Mouse (Mus musculus): Measurements from ENCODE around the gene Etv3. TPM values are rescaled to one million over a fixed set of nuclear protein-coding genes. Genes with fewer than 3 reads are reported as not detected.
"Not testable (repeated sequence)": the region's sequence is repeated elsewhere in the genome, so short reads cannot be mapped to it uniquely, and the experiment has no call there.

Etv3 gene
- polyA plus RNA-seq, 1 experiment from 2014 or later: 12.4 TPM

GRCm38 (mm10) chr3:87546291-87546721 is 21.1 kb downstream of the Etv3 start:
- WGBS: 79% methylated on average over 10 of the region's 10 CpGs
- no peak overlapping the region for H3K27ac ChIP-seq (ENCODE audit: low read length)
- no peaks in the 10 kb centered on the region for H3K36me3 ChIP-seq (ENCODE audit: control insufficient read depth, insufficient read depth)
- H3K4me2 ChIP-seq (ENCODE audit: low read length): no peak overlapping the region
- no peaks in the 10 kb centered on the region for H3K27me3 ChIP-seq (replicated peaks; ENCODE audit: control insufficient read depth, insufficient read depth, low read length)
- H3K9me3 ChIP-seq (ENCODE audit: control insufficient read depth, low read length): no peaks in the 10 kb centered on the region
- no peak for ATAC-seq
- H3K9ac ChIP-seq (replicated peaks; ENCODE audit: low read depth, low read length): no peak overlapping the region
- no peak overlapping the region for H3K4me3 ChIP-seq (replicated peaks; ENCODE audit: low read length)
- H3K4me1 ChIP-seq (replicated peaks; ENCODE audit: control insufficient read depth, insufficient read depth, low read length): no peaks in the 10 kb centered on the region

- H3K9me3 ChIP-seq (ENCODE audit: control insufficient read depth, low read length): no peaks in the 10 kb centered on the region
- H3K27ac ChIP-seq (ENCODE audit: low read length): no peak overlapping the region
- H3K9ac ChIP-seq (replicated peaks; ENCODE audit: low read depth, low read length): no peak overlapping the region
- no peak overlapping the region for H3K4me3 ChIP-seq (replicated peaks; ENCODE audit: low read length)
- no peak for ATAC-seq
- H3K4me2 ChIP-seq (ENCODE audit: low read length): no peak overlapping the region
- H3K27me3 ChIP-seq (replicated peaks; ENCODE audit: control insufficient read depth, insufficient read depth, low read length): no peaks in the 10 kb centered on the region
- no peaks in the 10 kb centered on the region for H3K36me3 ChIP-seq (ENCODE audit: control insufficient read depth, insufficient read depth)
- 24% methylated on average over 14 of the region's 14 CpGs for WGBS
- H3K4me1 ChIP-seq (replicated peaks; ENCODE audit: control insufficient read depth, insufficient read depth, low read length): no peaks in the 10 kb centered on the region
These were observed 24.7 kb downstream of the Etv3 start for GRCm38 (mm10) chr3:87549908-87550307.

GRCm38 (mm10) chr3:87552327-87552726 is 27.1 kb downstream of the Etv3 start:
- ATAC-seq: no peak
- Histone ChIP-seq H3K27me3 (replicated peaks; ENCODE audit: control insufficient read depth, insufficient read depth, low read length) (no peaks in the 10 kb centered on the region), H3K4me2 (ENCODE audit: low read length) (no peak overlapping the region), H3K4me1 (replicated peaks; ENCODE audit: control insufficient read depth, insufficient read depth, low read length) (no peaks in the 10 kb centered on the region), H3K9ac (replicated peaks; ENCODE audit: low read depth, low read length) (no peak overlapping the region), H3K9me3 (ENCODE audit: control insufficient read depth, low read length) (no peaks in the 10 kb centered on the region), H3K27ac (ENCODE audit: low read length) (no peak overlapping the region), H3K4me3 (replicated peaks; ENCODE audit: low read length) (no peak overlapping the region), H3K36me3 (ENCODE audit: control insufficient read depth, insufficient read depth) (no peaks in the 10 kb centered on the region)
- 85% methylated on average over 4 of the region's 4 CpGs for WGBS

GRCm38 (mm10) chr3:87553196-87553935 is 28.2 kb downstream of the Etv3 start:
- Histone ChIP-seq H3K4me3 (replicated peaks; ENCODE audit: low read length) (no peak overlapping the region), H3K36me3 (ENCODE audit: control insufficient read depth, insufficient read depth) (no peaks in the 10 kb centered on the region), H3K9me3 (ENCODE audit: control insufficient read depth, low read length) (no peaks in the 10 kb centered on the region), H3K4me1 (replicated peaks; ENCODE audit: control insufficient read depth, insufficient read depth, low read length) (no peaks in the 10 kb centered on the region), H3K27me3 (replicated peaks; ENCODE audit: control insufficient read depth, insufficient read depth, low read length) (no peaks in the 10 kb centered on the region), H3K9ac (replicated peaks; ENCODE audit: low read depth, low read length) (no peak overlapping the region), H3K4me2 (ENCODE audit: low read length) (no peak overlapping the region), H3K27ac (ENCODE audit: low read length) (no peak overlapping the region)
- 33% methylated on average over 11 of the region's 11 CpGs for WGBS
- no peak for ATAC-seq

- 89% methylated on average over 11 of the region's 13 CpGs for WGBS
- H3K9ac ChIP-seq (replicated peaks; ENCODE audit: low read depth, low read length); H3K27me3 ChIP-seq (replicated peaks; ENCODE audit: control insufficient read depth, insufficient read depth, low read length); H3K27ac ChIP-seq (ENCODE audit: low read length); H3K36me3 ChIP-seq (ENCODE audit: control insufficient read depth, insufficient read depth); H3K4me3 ChIP-seq (replicated peaks; ENCODE audit: low read length); ATAC-seq; H3K9me3 ChIP-seq (ENCODE audit: control insufficient read depth, low read length); H3K4me1 ChIP-seq (replicated peaks; ENCODE audit: control insufficient read depth, insufficient read depth, low read length); H3K4me2 ChIP-seq (ENCODE audit: low read length): not testable (repeated sequence)
These were observed 29.7 kb downstream of the Etv3 start for GRCm38 (mm10) chr3:87554859-87555258.

- Histone ChIP-seq H3K4me3 (replicated peaks; ENCODE audit: low read length) (no peak overlapping the region), H3K36me3 (ENCODE audit: control insufficient read depth, insufficient read depth) (no peaks in the 10 kb centered on the region), H3K9me3 (ENCODE audit: control insufficient read depth, low read length) (no peaks in the 10 kb centered on the region), H3K4me2 (ENCODE audit: low read length) (no peak overlapping the region), H3K27ac (ENCODE audit: low read length) (no peak overlapping the region), H3K27me3 (replicated peaks; ENCODE audit: control insufficient read depth, insufficient read depth, low read length) (no peaks in the 10 kb centered on the region), H3K9ac (replicated peaks; ENCODE audit: low read depth, low read length) (no peak overlapping the region), H3K4me1 (replicated peaks; ENCODE audit: control insufficient read depth, insufficient read depth, low read length) (no peaks in the 10 kb centered on the region)
- ATAC-seq: no peak
- 56% methylated on average over 3 of the region's 3 CpGs for WGBS
These were observed 30.9 kb downstream of the Etv3 start for GRCm38 (mm10) chr3:87556109-87556531.

GRCm38 (mm10) chr3:87556668-87557278 is 31.6 kb downstream of the Etv3 start:
- Histone ChIP-seq H3K9me3 (ENCODE audit: control insufficient read depth, low read length) (no peaks in the 10 kb centered on the region), H3K27me3 (replicated peaks; ENCODE audit: control insufficient read depth, insufficient read depth, low read length) (no peaks in the 10 kb centered on the region), H3K36me3 (ENCODE audit: control insufficient read depth, insufficient read depth) (no peaks in the 10 kb centered on the region), H3K4me3 (replicated peaks; ENCODE audit: low read length) (no peak overlapping the region), H3K4me2 (ENCODE audit: low read length) (no peak overlapping the region), H3K9ac (replicated peaks; ENCODE audit: low read depth, low read length) (no peak overlapping the region), H3K27ac (ENCODE audit: low read length) (no peak overlapping the region), H3K4me1 (replicated peaks; ENCODE audit: control insufficient read depth, insufficient read depth, low read length) (no peaks in the 10 kb centered on the region)
- 88% methylated on average over 12 of the region's 12 CpGs for WGBS
- no peak for ATAC-seq

GRCm38 (mm10) chr3:87560156-87560555 is 34.9 kb downstream of the Etv3 start:
- 44% methylated on average over 3 of the region's 3 CpGs for WGBS
- Histone ChIP-seq H3K36me3 (ENCODE audit: control insufficient read depth, insufficient read depth) (no peaks in the 10 kb centered on the region), H3K4me2 (ENCODE audit: low read length) (no peak overlapping the region), H3K9me3 (ENCODE audit: control insufficient read depth, low read length) (no peaks in the 10 kb centered on the region), H3K4me1 (replicated peaks; ENCODE audit: control insufficient read depth, insufficient read depth, low read length) (no peaks in the 10 kb centered on the region), H3K9ac (replicated peaks; ENCODE audit: low read depth, low read length) (no peak overlapping the region), H3K27ac (ENCODE audit: low read length) (no peak overlapping the region), H3K27me3 (replicated peaks; ENCODE audit: control insufficient read depth, insufficient read depth, low read length) (no peaks in the 10 kb centered on the region), H3K4me3 (replicated peaks; ENCODE audit: low read length) (no peak overlapping the region)
- ATAC-seq: no peak

GRCm38 (mm10) chr3:87561434-87561833 is 36.2 kb downstream of the Etv3 start:
- Histone ChIP-seq H3K9me3 (ENCODE audit: control insufficient read depth, low read length) (no peaks in the 10 kb centered on the region), H3K27ac (ENCODE audit: low read length) (no peak overlapping the region), H3K9ac (replicated peaks; ENCODE audit: low read depth, low read length) (no peak overlapping the region), H3K4me1 (replicated peaks; ENCODE audit: control insufficient read depth, insufficient read depth, low read length) (peaks cover 8% of the 10 kb centered on the region), H3K4me3 (replicated peaks; ENCODE audit: low read length) (no peak overlapping the region), H3K27me3 (replicated peaks; ENCODE audit: control insufficient read depth, insufficient read depth, low read length) (no peaks in the 10 kb centered on the region), H3K36me3 (ENCODE audit: control insufficient read depth, insufficient read depth) (no peaks in the 10 kb centered on the region), H3K4me2 (ENCODE audit: low read length) (no peak overlapping the region)
- WGBS: 85% methylated on average over 8 of the region's 8 CpGs
- ATAC-seq: no peak
